Mouse (Mus musculus) ES-E14 (cell line): ENCODE measurements around the gene Irf4.

Experiments
- CHD2 ChIP-seq: IDR thresholded peaks from 2 replicates; pipeline ENCODE4 v1.6.1; 2014; ENCODE audit warnings: mild to moderate bottlenecking, low read depth, low read length, inconsistent platforms
- HCFC1 ChIP-seq: IDR thresholded peaks from 2 replicates; pipeline ENCODE4 v1.6.1; 2012; ENCODE audit warnings: low read length, inconsistent platforms, borderline replicate concordance; ENCODE audit not compliant: insufficient read depth
- ZNF384 ChIP-seq: IDR thresholded peaks from 2 replicates; pipeline ENCODE4 v1.6.1; 2012; ENCODE audit warnings: low read depth, low read length, inconsistent platforms

- TF ChIP-seq HCFC1: no peak
- TF ChIP-seq ZNF384: no peak
- no peak for TF ChIP-seq CHD2
These were observed 41.0 kb downstream of the Irf4 start for GRCm38 (mm10) chr13:30790016-30790415.
